Mouse (Mus musculus) testis, postnatal 10 days (tissue): ENCODE data around the gene 1700020D05Rik.
A peak's percentile ranks its signal among the peaks of the same experiment; 100 is the strongest.
"Not testable (repeated sequence)": the region's sequence is repeated elsewhere in the genome, so short reads cannot be mapped to it uniquely, and the experiment has no call there.

ENCODE experiments used
- DNase-seq: peaks from one replicate; pipeline ENCODE4 v3.0.0; 2021; ENCODE audit warnings: low spot score

1700020D05Rik gene

GRCm38 (mm10) chr19:5494314-5494713 lies 9.3 kb downstream of the 1700020D05Rik start:
- DNase-seq, result no peak

GRCm38 (mm10) chr19:5493301-5493721 lies 10.3 kb downstream of the 1700020D05Rik start:
- DNase-seq, result not testable (repeated sequence)

- no peak for DNase-seq
Observed at GRCm38 (mm10) chr19:5492641-5493040, 10.9 kb downstream of the 1700020D05Rik start.

GRCm38 (mm10) chr19:5490898-5491708 lies 12.5 kb downstream of the 1700020D05Rik start:
- DNase-seq, result peak; percentile 83

GRCm38 (mm10) chr19:5490313-5490897 lies 13.2 kb downstream of the 1700020D05Rik start, which contains the start of gene Cfl1:
Gene Cfl1 (plus strand): TSS chr19:5490455.
- peak; percentile 96 for DNase-seq

GRCm38 (mm10) chr19:5489721-5490120 lies 13.9 kb downstream of the 1700020D05Rik start:
- DNase-seq, result not testable (repeated sequence)

- peak; percentile 98 for DNase-seq
Observed at GRCm38 (mm10) chr19:5488878-5489571, 14.6 kb downstream of the 1700020D05Rik start.

- DNase-seq, result peak; percentile 98
Observed at GRCm38 (mm10) chr19:5487768-5488550, 15.6 kb downstream of the 1700020D05Rik start, which contains the start of gene Mus81. Gene Mus81 (minus strand): TSS chr19:5488402.

- no peak for DNase-seq
Observed at GRCm38 (mm10) chr19:5486771-5487170, 16.8 kb downstream of the 1700020D05Rik start.

- DNase-seq, result peak; percentile 64
Observed at GRCm38 (mm10) chr19:5486286-5486685, 17.3 kb downstream of the 1700020D05Rik start.

- no peak for DNase-seq
Observed at GRCm38 (mm10) chr19:5485821-5486220, 17.8 kb downstream of the 1700020D05Rik start.

GRCm38 (mm10) chr19:5485371-5485770 lies 18.2 kb downstream of the 1700020D05Rik start:
- DNase-seq, result no peak

- no peak for DNase-seq
Observed at GRCm38 (mm10) chr19:5484496-5484895, 19.1 kb downstream of the 1700020D05Rik start.

GRCm38 (mm10) chr19:5483386-5484359 lies 19.9 kb downstream of the 1700020D05Rik start:
- DNase-seq, result peak; percentile 40

GRCm38 (mm10) chr19:5481398-5481797 lies 22.2 kb downstream of the 1700020D05Rik start:
- DNase-seq, result no peak

GRCm38 (mm10) chr19:5480016-5480415 lies 23.6 kb downstream of the 1700020D05Rik start:
- no peak for DNase-seq

GRCm38 (mm10) chr19:5477668-5478300 lies 25.8 kb downstream of the 1700020D05Rik start:
- DNase-seq, result no peak

- DNase-seq, result no peak
Observed at GRCm38 (mm10) chr19:5477004-5477667, 26.5 kb downstream of the 1700020D05Rik start.

GRCm38 (mm10) chr19:5475069-5475714 lies 28.4 kb downstream of the 1700020D05Rik start:
- no peak for DNase-seq
